25 mouse cellular contexts compared by ENCODE assay signal in the genomic region with DNA sequence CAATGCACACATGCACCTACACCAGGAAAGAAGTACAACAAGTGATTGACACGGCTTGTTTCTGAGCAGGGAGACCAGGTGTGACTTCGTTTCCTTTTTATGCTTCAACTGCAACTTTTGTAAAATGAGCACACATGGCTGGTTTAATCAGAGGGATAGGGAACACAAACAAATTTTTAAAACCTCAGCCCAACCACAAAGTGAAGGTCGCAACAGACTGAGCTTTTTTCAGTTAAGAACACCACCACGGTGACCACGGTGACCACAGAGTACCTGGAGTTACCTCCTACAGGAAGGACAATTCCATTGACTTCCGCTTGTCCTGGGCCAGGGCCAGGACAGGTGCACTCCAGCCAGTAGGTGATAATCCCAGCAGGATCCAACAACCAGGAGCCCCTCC. TPM values are rescaled to one million over a fixed set of nuclear protein-coding genes. Genes with fewer than 3 reads are reported as not detected.
DNase-seq lines count a peak whose midpoint lies in the region; ATAC-seq lines count a peak whose summit lies in the region.
"Had no signal": no experiment of that assay in that cellular context is flagged by ENCODE, and none has a peak within 500 bp of the region (broad histone marks: within the 10 kb centered on the region; RNA-seq: fewer than 3 reads in every experiment).

No protein-coding gene starts in this region.

- peak; percentile 15 for DNase-seq in lung, postnatal 36 days
- no peak for DNase-seq in lung, postnatal 14 days
- DNase-seq in thymus, postnatal 0 days (ENCODE audit: low spot score): peak; percentile 28
- no peak for DNase-seq in thymus, postnatal 4 days
- DNase-seq in 416B (ENCODE audit: low read depth): peak; percentile 64
- DNase-seq in kidney, postnatal 36 days: no peak
- no peak for DNase-seq in left cerebral cortex, adult 18-20 months (ENCODE audit: low spot score in 2 of 2)
- DNase-seq: adrenal gland, adult 8-10 months; adrenal gland, postnatal 14 days; adrenal gland, postnatal 36 days; cerebellum, adult 11-12 months; cerebellum, adult 2 months; cerebellum, adult 9-10 months; cerebellum, postnatal 25 days; embryo, embryonic 11 days; forebrain, postnatal 0 days had no signal

- 0 out of 2 replicates have a peak, but pooled peaks have one; percentile 45 for ATAC-seq in common myeloid progenitor, adult 5-6 weeks (replicated peaks; ENCODE audit: low read depth, poor library complexity, severe bottlenecking)
- ATAC-seq: activated CD4-positive, CD25-positive, alpha-beta regulatory T cell, adult 4 months; forebrain, embryonic 15.5 days; forebrain, postnatal 0 days; Patski had no signal

RNA-seq across cellular contexts. Expression of a gene that starts 25.3 kb away (rescaled TPM):
- polyA plus RNA-seq in thymus, postnatal 0 days (2015; fragmentation: Nextera tagmentation; extraction: Ambion mirVana): 0.12 and 0.57 TPM in 2 replicates
- total RNA-seq in common myeloid progenitor, adult 5-6 weeks (2017): not detected in 2 replicates
- 1 to 10 TPM in 1 of 2 experiments, under 1 TPM in 1; 0.74 to 1.1 TPM for total RNA-seq in left cerebral cortex, adult 18-20 months (2021)
- total RNA-seq: G1E had no signal
- polyA plus RNA-seq: activated CD4-positive, CD25-positive, alpha-beta regulatory T cell, adult 4 months; embryonic facial prominence, embryonic 15.5 days; erythroblast, embryonic 14.5 days; forebrain, embryonic 10.5 days; forebrain, embryonic 12.5 days; forebrain, embryonic 15.5 days; G1E had no signal

RNA-seq across cellular contexts. Expression of a gene that starts 25.9 kb away (rescaled TPM):
- polyA plus RNA-seq in thymus, postnatal 0 days (2015; fragmentation: Nextera tagmentation; extraction: Ambion mirVana): 11.2 and 11.4 TPM in 2 replicates
- 7.6 and 15.6 TPM in 2 replicates for total RNA-seq in common myeloid progenitor, adult 5-6 weeks (2017)
- 100 to 1,000 TPM; 156 to 175 TPM for total RNA-seq in left cerebral cortex, adult 18-20 months (2021)
- polyA plus RNA-seq: G1E had no signal

Comparison
In these comparisons a context has a peak if more than half of its experiments do, and no peak if none do; other contexts are left out.
1. DNase-seq: peak in lung, postnatal 36 days (single experiment), thymus, postnatal 0 days (single experiment) and 416B (single experiment); none in lung, postnatal 14 days (single experiment), thymus, postnatal 4 days (single experiment), kidney, postnatal 36 days (0 of 2) and left cerebral cortex, adult 18-20 months (0 of 2).